Mouse (Mus musculus): Measurements from ENCODE around the gene Vamp8. TPM values are rescaled to one million over a fixed set of nuclear protein-coding genes. Genes with fewer than 3 reads are reported as not detected.

Vamp8 gene
- polyA plus RNA-seq, 1 experiment from 2014 or later, result 21.9 TPM

DNA sequence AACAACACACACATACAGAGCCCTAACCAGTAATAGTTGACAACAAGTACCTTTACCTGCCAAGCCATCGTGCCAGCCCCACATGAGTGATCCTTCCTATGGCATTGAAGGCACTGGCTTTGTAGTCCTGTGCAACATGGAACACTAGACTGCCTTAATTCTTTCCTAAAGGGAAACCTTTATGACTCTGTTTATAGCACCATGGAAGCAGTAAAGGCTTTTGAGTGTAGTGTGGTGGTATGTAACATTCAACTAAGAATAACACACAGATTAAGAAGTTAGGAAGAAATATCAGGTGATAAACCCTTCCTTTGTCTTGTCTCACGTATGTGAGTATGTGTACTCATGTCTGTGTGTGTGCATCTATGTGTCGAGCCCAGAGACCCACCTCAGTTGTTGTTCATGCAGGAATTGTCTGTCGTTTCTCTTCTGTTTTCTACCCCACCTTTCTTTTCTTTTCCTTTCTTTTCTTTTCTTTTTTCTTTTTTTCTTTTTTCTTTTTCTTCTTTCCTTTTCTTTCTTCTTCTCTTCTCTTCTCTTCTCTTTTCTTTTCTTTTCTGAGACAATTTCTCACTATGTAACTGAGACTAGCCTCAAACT is 23.6 kb downstream of the Vamp8 start, which contains the start of gene Rnf181:
Rnf181 (minus strand) TSS at position 113 of the 600 bp plus-strand sequence.
- Histone ChIP-seq H3K9me3 (no peaks in the 10 kb centered on the region), H3K27ac (no peak within 1 kb of the TSS), H3K9ac (replicated peaks) (no peak within 1 kb of the TSS), H3K4me3 (replicated peaks) (no peak within 1 kb of the TSS), H3K4me1 (replicated peaks) (peaks cover 5% of the 10 kb centered on the region; the same call in 1 of the 2 replicates), H3K36me3 (no peaks in the 10 kb centered on the region), H3K27me3 (no peaks in the 10 kb centered on the region; the same call in 1 of the 2 replicates), H3K4me2 (replicated peaks) (no peak within 1 kb of the TSS)
- no peak for ATAC-seq
- WGBS, result 74% methylated on average over 4 of the region's 4 CpGs

DNA sequence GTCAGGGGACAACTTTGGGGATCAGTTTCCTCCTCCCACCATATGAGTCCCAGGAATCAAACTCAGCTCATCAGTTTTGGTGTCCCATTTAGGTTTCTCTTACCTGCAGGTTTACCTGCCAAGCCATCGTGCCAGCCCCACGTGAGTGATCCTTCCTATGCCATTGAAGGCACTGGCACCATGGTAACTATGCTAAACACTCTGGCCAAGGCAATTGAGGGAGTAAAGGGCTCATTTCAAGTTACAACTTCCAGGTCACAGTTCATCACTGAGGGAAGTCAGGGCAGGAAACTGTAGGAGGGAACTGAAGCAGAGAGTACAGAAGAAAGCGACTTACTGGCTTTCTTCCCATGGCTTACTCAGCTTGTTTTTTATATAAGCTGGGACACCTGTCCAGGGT is 24.2 kb downstream of the Vamp8 start:
- no peaks in the 10 kb centered on the region; the same call in 1 of the 2 replicates for H3K27me3 ChIP-seq
- H3K27ac ChIP-seq, result no peak overlapping the region
- 79% methylated on average over 3 of the region's 3 CpGs for WGBS
- ATAC-seq, result no peak
- H3K36me3 ChIP-seq, result no peaks in the 10 kb centered on the region
- no peak overlapping the region for H3K4me3 ChIP-seq (replicated peaks)
- H3K9me3 ChIP-seq, result no peaks in the 10 kb centered on the region
- peaks cover 10% of the 10 kb centered on the region for H3K4me1 ChIP-seq (replicated peaks)
- H3K9ac ChIP-seq (replicated peaks), result no peak overlapping the region
- no peak overlapping the region for H3K4me2 ChIP-seq (replicated peaks)

DNA sequence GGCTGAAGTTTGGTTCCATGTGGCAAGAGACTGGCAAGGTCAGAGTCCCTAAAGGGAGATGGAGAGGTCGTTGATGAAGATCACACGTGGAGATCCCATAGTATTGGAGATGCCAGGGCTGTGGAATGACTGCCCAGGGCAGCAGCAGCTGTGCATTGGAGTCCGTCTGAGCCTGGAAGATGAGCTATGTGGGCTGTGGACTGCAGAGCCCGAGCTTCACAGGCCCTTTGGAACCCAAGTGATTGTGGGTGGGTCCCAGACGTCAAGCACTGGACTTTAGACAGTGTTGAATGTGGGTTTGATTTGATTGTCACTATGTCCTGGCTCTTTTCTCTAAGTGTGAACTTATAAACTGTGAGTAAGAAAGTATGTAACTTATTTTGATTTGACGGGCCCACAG is 25.5 kb downstream of the Vamp8 start:
- no peak for ATAC-seq
- WGBS, result 70% methylated on average over 6 of the region's 6 CpGs
- Histone ChIP-seq H3K4me3 (replicated peaks) (no peak overlapping the region), H3K27ac (no peak overlapping the region), H3K27me3 (no peaks in the 10 kb centered on the region), H3K9ac (replicated peaks) (no peak overlapping the region), H3K4me1 (replicated peaks) (peaks cover 22% of the 10 kb centered on the region), H3K4me2 (replicated peaks) (no peak overlapping the region), H3K9me3 (no peaks in the 10 kb centered on the region), H3K36me3 (peaks cover 8% of the 10 kb centered on the region)

DNA sequence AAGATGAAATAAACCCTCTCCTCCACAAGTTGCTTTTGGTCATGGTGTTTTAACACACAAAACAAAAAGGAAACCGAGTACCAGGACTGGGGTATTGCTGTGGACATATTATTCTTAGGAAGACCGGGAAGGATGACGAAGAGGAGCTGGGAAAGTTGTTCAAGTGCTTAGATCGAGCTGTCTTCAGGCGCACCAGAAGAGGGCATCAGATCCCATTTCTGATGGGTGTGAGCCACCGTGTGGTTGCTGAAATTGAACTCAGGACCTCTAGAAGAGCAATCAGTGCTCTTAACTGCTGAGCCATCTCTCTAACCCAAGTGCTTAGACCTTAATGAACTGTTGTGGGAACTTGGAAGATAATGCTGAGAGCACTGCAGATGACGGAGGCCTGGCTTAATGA is 26.5 kb downstream of the Vamp8 start:
- no peak for ATAC-seq
- WGBS, result 49% methylated on average over 7 of the region's 7 CpGs

DNA sequence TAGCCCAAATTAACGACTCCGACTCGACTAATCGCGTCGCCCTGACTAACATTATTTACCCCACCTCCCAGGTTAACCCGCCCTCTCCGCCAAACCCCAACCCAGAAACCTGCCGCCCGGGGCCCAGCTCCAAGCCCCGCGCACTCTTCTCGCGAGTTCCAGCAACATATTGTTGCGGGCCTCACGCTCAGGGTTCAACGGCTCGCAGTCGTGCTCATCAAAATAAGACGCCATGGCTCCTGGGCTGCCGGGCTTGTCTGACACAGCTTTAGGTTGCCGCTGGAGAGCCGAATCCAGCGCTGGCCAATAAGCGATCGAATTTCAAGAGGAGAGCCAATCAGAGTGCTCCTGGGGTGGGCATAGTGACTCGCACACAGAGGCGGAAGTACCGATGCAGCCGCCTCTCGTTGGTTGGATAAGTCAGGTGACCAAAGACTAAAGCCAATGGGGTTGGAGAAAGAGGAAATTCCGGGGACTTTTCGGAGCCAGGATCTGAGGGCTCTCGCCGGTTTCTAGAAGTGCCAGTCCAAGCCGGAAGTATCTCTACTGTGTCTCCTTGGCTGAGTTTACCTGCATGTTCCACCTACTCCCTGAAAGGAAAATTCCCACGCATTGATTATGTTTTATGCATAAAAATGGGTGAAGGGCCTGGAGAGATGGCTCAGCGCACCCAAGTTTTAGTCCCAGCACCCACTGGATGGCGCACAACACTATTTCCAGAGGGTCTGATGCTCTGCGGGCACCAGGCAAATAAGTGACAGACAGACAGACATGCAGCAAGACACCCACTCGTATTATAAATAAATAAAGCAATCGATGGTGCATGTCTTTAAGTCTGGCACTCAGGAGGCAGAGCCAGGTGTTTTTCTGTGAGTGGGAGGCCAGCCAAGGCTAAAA is 28.1 kb downstream of the Vamp8 start:
- peak; percentile 99 for ATAC-seq
- Histone ChIP-seq H3K4me1 (replicated peaks) (peaks cover 22% of the 10 kb centered on the region), H3K27me3 (no peaks in the 10 kb centered on the region), H3K4me3 (replicated peaks) (peak overlapping the region; percentile 68), H3K9me3 (no peaks in the 10 kb centered on the region), H3K27ac (peak overlapping the region; percentile 75), H3K9ac (replicated peaks) (peak overlapping the region; percentile 82), H3K4me2 (replicated peaks) (peak overlapping the region; percentile 90), H3K36me3 (peaks cover 34% of the 10 kb centered on the region)
- under 1% methylated on average over 42 of the region's 42 CpGs for WGBS

More for the DNA sequence above, 26.5 kb downstream of the Vamp8 start:
- H3K36me3 ChIP-seq, result peaks cover 18% of the 10 kb centered on the region
- H3K4me3 ChIP-seq (replicated peaks), result no peak overlapping the region
- H3K27ac ChIP-seq, result no peak overlapping the region
- no peak overlapping the region for H3K4me2 ChIP-seq (replicated peaks)
- peaks cover 22% of the 10 kb centered on the region for H3K4me1 ChIP-seq (replicated peaks)
- H3K9ac ChIP-seq (replicated peaks), result no peak overlapping the region
- no peaks in the 10 kb centered on the region for H3K27me3 ChIP-seq
- H3K9me3 ChIP-seq, result no peaks in the 10 kb centered on the region

DNA sequence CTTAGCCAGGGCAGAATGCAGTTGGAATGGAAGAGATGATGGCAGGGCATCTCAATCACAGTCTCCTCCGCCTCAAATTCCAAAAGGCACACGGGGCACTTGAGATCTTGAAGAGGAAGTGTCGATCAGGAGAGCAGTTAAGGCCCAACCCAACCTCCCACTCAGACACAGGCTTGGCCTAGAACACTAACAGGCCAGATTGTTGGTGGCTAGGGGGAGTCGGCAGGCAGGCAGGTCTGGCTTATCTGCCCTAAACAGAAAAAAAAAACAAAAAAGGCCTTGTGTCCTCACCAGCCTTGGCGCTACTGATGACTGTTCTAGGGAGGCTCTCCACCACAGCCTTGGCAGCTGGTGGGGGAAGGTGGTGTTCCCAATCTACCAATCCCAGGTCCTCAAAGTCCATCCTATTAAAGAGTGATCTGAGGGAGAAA is 29.4 kb downstream of the Vamp8 start:
- WGBS, result 80% methylated on average over 5 of the region's 5 CpGs
- no peak for ATAC-seq
- peak overlapping the region; percentile 68 for H3K4me3 ChIP-seq (replicated peaks)
- H3K27me3 ChIP-seq, result no peaks in the 10 kb centered on the region
- H3K36me3 ChIP-seq, result peaks cover 34% of the 10 kb centered on the region
- H3K9me3 ChIP-seq, result no peaks in the 10 kb centered on the region
- peaks cover 28% of the 10 kb centered on the region for H3K4me1 ChIP-seq (replicated peaks)
- peak overlapping the region; percentile 90 for H3K4me2 ChIP-seq (replicated peaks)
- H3K9ac ChIP-seq (replicated peaks), result peak overlapping the region; percentile 82; the same call in 1 of the 2 replicates
- no peak overlapping the region for H3K27ac ChIP-seq

DNA sequence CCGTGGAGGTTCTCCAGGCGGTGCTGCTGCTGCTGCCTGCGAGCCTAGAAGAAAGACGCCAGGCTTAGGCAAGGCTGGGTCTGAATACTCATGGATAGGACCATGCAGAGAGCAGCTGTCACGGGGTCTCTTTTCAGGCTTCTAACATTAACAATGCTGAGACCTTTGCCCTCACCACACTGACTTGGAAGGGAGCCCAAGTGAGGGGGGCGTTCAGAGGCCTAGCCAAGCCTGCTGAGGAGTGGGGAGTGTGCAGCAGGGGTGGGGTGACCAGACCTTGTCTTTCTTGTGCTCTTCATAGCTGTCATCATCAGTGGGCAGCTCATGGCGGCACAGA is 29.9 kb downstream of the Vamp8 start:
- ATAC-seq, result no peak
- 65% methylated on average over 7 of the region's 7 CpGs for WGBS
- Histone ChIP-seq H3K27ac (no peak overlapping the region), H3K4me2 (replicated peaks) (0 out of 2 replicates have a peak overlapping the region, but pooled peaks have one; percentile 5), H3K27me3 (no peaks in the 10 kb centered on the region), H3K9me3 (no peaks in the 10 kb centered on the region), H3K4me1 (replicated peaks) (peaks cover 33% of the 10 kb centered on the region), H3K9ac (replicated peaks) (peak overlapping the region; percentile 3; the same call in 1 of the 2 replicates), H3K36me3 (peaks cover 34% of the 10 kb centered on the region), H3K4me3 (replicated peaks) (no peak overlapping the region; the same call in 1 of the 2 replicates)

DNA sequence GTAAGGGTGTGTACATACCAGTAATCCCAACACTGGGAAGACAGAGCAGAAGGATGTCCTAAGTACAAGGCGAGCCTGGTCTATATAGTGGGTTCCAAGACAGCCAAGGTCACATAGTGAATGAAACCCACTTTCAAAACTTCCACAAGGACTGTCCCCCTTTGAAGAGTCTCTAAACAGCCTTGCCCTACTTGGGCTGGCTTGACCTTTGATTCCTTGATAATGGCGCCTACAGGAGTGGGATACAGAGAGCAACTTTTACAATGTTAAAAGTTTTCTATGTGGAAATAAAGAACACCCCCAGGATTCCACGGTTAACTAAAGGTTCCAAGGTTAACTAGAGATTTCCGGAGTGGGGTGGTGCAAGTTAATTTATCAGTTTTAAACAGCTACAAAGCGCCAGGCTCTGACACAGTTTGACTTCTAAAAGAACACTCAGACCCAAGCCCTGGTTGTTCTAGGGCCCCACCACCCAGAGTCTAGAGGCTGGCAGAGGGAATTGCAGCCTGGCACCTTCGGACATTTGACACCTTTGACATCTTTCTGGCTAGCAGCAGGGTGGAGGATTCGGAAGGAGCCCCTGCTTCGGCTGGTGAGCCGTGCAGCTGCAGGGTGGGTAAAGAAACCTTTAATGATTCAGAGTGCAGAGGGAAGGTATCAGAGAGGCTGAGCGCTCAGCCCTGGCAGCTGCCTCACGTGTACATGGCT is 30.5 kb downstream of the Vamp8 start:
- Histone ChIP-seq H3K4me1 (replicated peaks) (peaks cover 36% of the 10 kb centered on the region), H3K27me3 (no peaks in the 10 kb centered on the region), H3K36me3 (peaks cover 34% of the 10 kb centered on the region), H3K4me2 (replicated peaks) (0 out of 2 replicates have a peak overlapping the region, but pooled peaks have one; percentile 5), H3K4me3 (replicated peaks) (no peak overlapping the region), H3K9ac (replicated peaks) (peak overlapping the region; percentile 3; the same call in 1 of the 2 replicates), H3K9me3 (no peaks in the 10 kb centered on the region), H3K27ac (no peak overlapping the region)
- no peak for ATAC-seq
- WGBS, result 85% methylated on average over 11 of the region's 11 CpGs

DNA sequence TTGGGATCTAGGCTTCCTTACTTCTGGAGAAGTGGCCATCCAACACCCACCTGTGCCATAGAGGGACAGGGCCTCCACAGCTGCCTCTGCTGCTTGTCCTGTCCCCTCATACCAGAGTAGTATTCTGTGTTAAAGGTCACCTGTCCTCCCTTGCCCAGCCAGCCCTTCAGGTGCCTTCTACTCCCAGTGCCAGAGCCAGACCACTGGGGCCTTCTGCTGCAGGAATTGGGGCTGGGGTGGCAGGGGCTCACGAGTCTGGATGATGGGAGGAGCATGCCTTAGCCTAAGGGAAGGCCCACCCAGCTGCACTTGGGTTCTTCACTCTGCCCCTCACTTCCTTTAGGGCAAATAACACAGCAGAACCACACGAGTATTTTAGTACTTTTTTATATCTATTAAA is 31.2 kb downstream of the Vamp8 start:
- ATAC-seq, result no peak
- Histone ChIP-seq H3K9me3 (no peaks in the 10 kb centered on the region), H3K27ac (no peak overlapping the region), H3K4me3 (replicated peaks) (no peak overlapping the region), H3K27me3 (no peaks in the 10 kb centered on the region), H3K4me1 (replicated peaks) (peaks cover 43% of the 10 kb centered on the region), H3K4me2 (replicated peaks) (no peak overlapping the region), H3K9ac (replicated peaks) (no peak overlapping the region), H3K36me3 (peaks cover 34% of the 10 kb centered on the region)
- 75% methylated on average over 2 of the region's 2 CpGs for WGBS

DNA sequence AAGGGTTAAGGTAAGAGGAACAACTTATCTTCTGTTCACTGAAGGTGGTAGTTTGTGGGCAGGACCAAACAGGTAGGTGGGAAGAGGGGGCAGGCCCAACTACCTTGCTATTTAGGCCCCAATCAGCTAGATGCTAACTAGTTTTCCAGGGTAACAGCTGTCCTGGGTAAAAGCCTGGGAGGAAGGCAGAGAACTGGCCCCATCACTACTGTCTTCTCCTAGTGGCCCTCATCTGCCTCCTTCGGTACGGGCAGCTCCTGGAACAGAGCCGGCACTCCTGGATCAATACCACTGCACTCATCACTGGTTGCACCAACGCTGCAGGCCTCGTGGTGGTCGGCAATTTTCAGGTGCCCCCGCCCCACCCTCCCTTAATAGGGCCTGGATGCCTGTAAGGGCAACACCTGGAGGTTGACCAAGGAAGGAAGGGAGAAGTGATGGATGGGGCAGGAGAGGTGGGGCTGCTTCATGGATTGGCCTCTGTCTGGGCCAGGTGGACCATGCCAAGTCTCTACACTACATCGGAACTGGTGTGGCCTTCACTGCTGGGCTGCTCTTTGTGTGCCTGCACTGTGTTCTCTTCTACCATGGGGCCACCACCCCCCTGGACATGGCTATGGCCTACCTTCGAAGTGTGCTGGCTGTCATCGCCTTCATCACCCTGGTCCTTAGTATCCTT is 32.3 kb downstream of the Vamp8 start:
- peaks cover 34% of the 10 kb centered on the region for H3K36me3 ChIP-seq
- H3K4me1 ChIP-seq (replicated peaks), result peaks cover 44% of the 10 kb centered on the region
- H3K9me3 ChIP-seq, result no peaks in the 10 kb centered on the region
- H3K27ac ChIP-seq, result no peak overlapping the region
- no peak for ATAC-seq
- no peaks in the 10 kb centered on the region for H3K27me3 ChIP-seq
- no peak overlapping the region for H3K4me2 ChIP-seq (replicated peaks)
- no peak overlapping the region for H3K9ac ChIP-seq (replicated peaks)
- WGBS, result 91% methylated on average over 10 of the region's 10 CpGs
- no peak overlapping the region for H3K4me3 ChIP-seq (replicated peaks)

DNA sequence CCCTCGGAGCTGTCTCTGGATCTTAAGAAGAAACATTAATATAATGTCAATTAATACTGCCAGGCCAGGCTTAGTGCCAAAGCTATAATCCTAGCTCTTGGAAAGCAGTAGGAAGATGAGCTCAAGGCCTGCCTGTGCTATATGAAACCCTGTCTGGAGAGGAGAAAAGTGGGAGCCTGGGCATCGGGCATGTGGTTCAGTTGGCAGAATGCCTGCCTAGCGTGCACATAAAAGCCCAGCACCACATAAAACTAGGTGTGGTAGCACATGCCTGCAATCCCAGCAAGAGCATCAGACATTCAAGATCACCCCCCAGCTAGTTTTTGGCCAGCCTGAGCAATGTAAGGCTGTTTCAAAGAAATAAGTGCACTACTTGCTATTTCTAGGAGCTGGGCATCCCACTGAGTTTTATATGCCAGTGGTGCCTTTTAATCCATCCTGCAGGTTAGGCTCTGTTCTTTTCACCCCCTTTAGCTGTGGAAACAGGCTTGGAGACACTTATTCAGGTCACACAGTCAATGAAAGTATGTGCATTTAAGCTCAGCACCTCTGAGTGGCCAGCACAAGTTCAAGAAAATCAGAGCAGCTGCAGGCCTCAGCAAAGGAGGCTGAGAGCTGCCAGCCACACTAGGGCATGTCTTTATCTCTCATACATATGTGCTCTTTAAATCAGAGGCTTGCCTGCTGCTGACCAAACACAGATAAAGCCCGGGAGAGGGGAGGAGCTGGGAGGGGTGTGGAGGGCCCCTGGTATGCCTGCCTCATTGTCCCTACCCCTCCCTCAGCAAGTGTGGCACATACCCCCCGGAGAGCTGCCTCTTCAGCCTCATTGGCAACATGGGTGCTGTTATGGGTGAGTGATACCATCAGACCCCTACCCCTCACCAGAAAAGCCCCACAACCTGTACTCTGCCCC is 33.1 kb downstream of the Vamp8 start:
- Histone ChIP-seq H3K4me2 (replicated peaks) (no peak overlapping the region), H3K27me3 (no peaks in the 10 kb centered on the region), H3K27ac (no peak overlapping the region), H3K4me3 (replicated peaks) (no peak overlapping the region), H3K9me3 (no peaks in the 10 kb centered on the region), H3K4me1 (replicated peaks) (peaks cover 40% of the 10 kb centered on the region), H3K9ac (replicated peaks) (no peak overlapping the region), H3K36me3 (peaks cover 36% of the 10 kb centered on the region)
- no peak for ATAC-seq
- 80% methylated on average over 5 of the region's 5 CpGs for WGBS
